Mouse (Mus musculus): Measurements from ENCODE around the gene Vps52. TPM values are rescaled to one million over a fixed set of nuclear protein-coding genes. Genes with fewer than 3 reads are reported as not detected.
A peak's percentile ranks its signal among the peaks of the same experiment; 100 is the strongest.

Gene Vps52
- total and polyA plus RNA-seq, 3 experiments, result 38.1 to 47.8 (median 39.1) TPM

DNA sequence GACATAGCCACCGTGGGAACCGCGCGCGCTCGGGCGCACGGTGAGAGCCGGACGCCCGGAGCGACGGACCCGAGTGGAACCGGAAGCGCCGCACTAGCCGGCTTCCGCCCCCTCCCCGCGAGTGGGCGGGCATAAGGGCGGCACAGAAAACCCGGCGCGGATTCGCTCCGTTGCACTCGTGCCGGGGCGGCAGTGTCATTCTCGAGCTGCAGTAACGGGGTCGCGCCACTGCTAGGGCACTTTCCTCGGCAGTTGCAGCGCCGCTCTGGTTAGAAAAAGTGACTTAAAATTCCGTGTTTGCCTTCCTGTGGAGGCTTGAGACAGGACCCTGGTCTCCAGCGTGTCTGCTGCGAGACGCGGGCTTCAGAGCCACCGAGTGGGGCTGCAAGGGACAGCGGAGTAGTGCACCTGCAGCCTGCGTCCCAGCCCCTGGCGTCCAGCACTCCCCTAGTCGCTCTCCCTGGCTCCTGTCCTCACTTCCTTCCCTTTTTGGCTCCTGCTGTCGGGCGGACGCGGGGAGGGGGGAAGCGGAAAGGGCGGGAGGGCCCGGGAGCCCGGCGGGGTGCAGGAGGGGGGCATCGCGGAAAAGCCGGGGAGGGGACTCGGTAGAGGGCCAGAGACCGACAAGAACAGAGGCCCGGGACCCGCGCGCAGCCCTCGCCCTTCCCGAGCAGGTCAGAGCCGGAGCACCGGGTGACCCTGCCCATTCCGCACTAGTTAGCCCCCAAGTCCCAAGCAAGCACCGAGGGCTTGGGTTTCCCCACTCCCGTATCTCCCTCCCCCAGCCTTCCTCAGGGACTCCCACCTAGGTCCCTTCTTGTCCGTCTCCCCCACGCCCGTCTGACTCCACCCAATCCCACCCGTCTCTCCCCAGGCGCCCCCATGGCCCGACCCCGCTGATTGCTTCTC lies 26.0 kb upstream of the Vps52 start, which contains the start of gene Rgl2:
TSS of gene Rgl2 (plus strand) at position 173 of the 909 bp plus-strand sequence.
- TF ChIP-seq CTCF (IDR thresholded peaks at IDR 0.05), result peak; percentile 56
- peak; percentile 73; the same call in 1 of the 2 replicates for TF ChIP-seq POLR2A (IDR thresholded peaks at IDR 0.05; ENCODE audit: insufficient read depth, low read depth, low read length)
- no peak for TF ChIP-seq EP300 (IDR thresholded peaks at IDR 0.05; ENCODE audit: insufficient read depth, low read depth, low read length)
- H3K4me3 ChIP-seq, result peak within 1 kb of the TSS; percentile 75
- H3K79me2 ChIP-seq (replicated peaks; ENCODE audit: control insufficient read depth, insufficient read depth, low read length), result peaks cover 3% of the 10 kb centered on the region; the same call in 1 of the 2 replicates
- H3K9ac ChIP-seq (ENCODE audit: low read depth, low read length), result peak within 1 kb of the TSS; percentile 87
- H3K36me3 ChIP-seq (ENCODE audit: control insufficient read depth, insufficient read depth, low read length), result no peaks in the 10 kb centered on the region; the same call in 1 of the 2 replicates
- peaks cover 4% of the 10 kb centered on the region; the same call in 1 of the 2 replicates for H3K4me1 ChIP-seq (ENCODE audit: control insufficient read depth, insufficient read depth, low read length)
- peak within 1 kb of the TSS; percentile 99 for H3K27ac ChIP-seq
- no peaks in the 10 kb centered on the region for H3K27me3 ChIP-seq (ENCODE audit: control insufficient read depth, insufficient read depth, low read length)
- WGBS, result under 1% methylated on average over 80 of the region's 80 CpGs
- intact Hi-C loops (cut with DNase I), result loop anchor here (1.0 to 10.0 kb wide), 3 partner anchors 9 to 665 kb away; partner anchors contain the start of genes Ager, Pbx2, Pfdn6 and Wdr46
- peak; percentile 92 to 97 for DNase-seq

DNA sequence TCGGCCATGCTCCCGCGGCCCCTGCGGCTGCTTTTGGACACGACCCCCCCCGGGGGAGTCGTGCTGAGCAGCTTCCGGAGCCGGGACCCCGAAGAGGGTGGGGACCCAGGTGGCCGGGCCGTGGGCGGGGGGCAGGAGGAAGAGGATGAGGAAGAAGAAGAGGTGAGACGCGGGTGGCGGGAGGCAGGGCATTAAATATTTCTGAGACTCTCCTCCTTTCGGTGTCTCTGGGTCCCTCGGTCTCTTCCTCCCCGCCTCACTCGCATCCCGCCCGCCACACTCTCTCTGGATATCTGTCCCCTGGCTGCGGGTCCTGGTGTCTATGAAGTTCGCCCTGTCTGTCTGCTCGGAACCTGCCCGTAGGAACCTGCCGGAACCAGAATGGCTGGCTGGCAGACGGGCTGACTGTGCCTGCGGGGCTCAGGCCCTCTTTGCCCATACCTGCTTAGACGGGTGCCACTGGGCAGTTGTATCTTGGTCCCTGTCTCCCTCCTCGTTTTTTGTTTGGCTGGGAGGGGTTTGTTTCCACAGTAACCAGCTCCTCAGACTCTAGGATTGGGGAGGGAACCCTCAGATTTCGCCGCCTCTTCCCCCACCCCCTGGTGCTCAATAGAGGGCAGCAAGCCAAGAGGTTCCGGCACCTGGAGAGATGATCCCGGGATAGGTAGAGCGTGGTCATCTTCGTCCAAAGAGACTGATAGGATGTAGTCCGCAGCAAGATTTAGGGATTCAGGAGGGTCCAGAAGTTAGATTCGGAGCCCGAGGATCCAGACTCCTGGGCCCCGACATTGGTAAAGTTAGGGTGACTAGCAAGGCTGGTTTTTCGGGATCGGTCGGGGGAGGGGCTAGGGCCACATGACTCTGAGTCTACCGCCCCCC lies 25.1 kb upstream of the Vps52 start:
- H3K36me3 ChIP-seq (ENCODE audit: control insufficient read depth, insufficient read depth, low read length), result no peaks in the 10 kb centered on the region; the same call in 1 of the 2 replicates
- peak overlapping the region; percentile 75 for H3K4me3 ChIP-seq
- H3K27me3 ChIP-seq (ENCODE audit: control insufficient read depth, insufficient read depth, low read length), result no peaks in the 10 kb centered on the region
- 1% methylated on average over 45 of the region's 45 CpGs for WGBS
- H3K4me1 ChIP-seq (ENCODE audit: control insufficient read depth, insufficient read depth, low read length), result peaks cover 4% of the 10 kb centered on the region; the same call in 1 of the 2 replicates
- peak; percentile 67 to 73 for DNase-seq
- H3K27ac ChIP-seq, result peak overlapping the region; percentile 99
- intact Hi-C loops (cut with DNase I), result no loop called here
- peak overlapping the region; percentile 87 for H3K9ac ChIP-seq (ENCODE audit: low read depth, low read length)
- TF ChIP-seq EP300 (IDR thresholded peaks at IDR 0.05; ENCODE audit: insufficient read depth, low read depth, low read length), result no peak
- TF ChIP-seq POLR2A (IDR thresholded peaks at IDR 0.05; ENCODE audit: insufficient read depth, low read depth, low read length), result no peak
- no peak for TF ChIP-seq CTCF (IDR thresholded peaks at IDR 0.05)
- H3K79me2 ChIP-seq (replicated peaks; ENCODE audit: control insufficient read depth, insufficient read depth, low read length), result 0 out of 2 replicates have a peak, but pooled peaks cover 2% of the 10 kb centered on the region

DNA sequence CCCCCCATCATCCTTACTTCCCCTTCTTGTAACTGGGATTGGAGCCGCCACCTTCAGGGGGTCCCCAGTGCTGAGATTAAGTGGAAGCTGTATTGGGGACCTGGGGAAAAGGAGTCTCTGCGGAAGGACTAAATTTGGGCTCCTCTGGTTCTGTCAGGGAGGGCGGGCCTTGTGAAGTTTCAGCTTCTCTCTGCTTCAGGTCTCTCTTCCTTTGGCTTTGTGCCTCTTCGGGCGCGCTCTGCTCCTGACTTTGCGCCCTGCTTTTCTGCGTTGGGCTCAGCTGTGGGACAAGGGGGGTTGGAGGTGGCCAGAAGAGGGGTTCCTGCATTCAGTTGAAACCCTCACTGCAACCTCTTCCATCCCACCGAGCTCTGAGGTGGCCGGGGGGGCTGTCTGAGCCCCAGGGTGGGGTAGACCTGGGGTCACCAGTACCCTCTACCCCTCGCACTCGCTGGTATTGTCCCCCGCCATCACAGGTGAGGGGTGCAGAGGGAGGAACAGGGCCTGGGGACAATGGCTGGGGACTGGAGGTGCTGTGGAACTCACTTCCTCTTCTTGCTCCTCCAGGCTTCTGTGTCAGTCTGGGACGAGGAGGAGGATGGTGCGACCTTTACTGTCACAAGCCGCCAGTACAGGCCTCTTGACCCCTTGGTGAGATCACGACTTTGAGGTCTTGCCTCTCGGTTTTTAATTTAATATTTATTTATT lies 24.3 kb upstream of the Vps52 start:
- peak overlapping the region; percentile 75 for H3K4me3 ChIP-seq
- intact Hi-C loops (cut with DNase I), result no loop called here
- H3K79me2 ChIP-seq (replicated peaks; ENCODE audit: control insufficient read depth, insufficient read depth, low read length), result no peaks in the 10 kb centered on the region
- WGBS, result 57% methylated on average over 18 of the region's 18 CpGs
- no peaks in the 10 kb centered on the region for H3K27me3 ChIP-seq (ENCODE audit: control insufficient read depth, insufficient read depth, low read length)
- H3K9ac ChIP-seq (ENCODE audit: low read depth, low read length), result peak overlapping the region; percentile 87
- DNase-seq, result no peak
- H3K36me3 ChIP-seq (ENCODE audit: control insufficient read depth, insufficient read depth, low read length), result no peaks in the 10 kb centered on the region; the same call in 1 of the 2 replicates
- H3K27ac ChIP-seq, result peak overlapping the region; percentile 99
- TF ChIP-seq POLR2A (IDR thresholded peaks at IDR 0.05; ENCODE audit: insufficient read depth, low read depth, low read length) (no peak), EP300 (IDR thresholded peaks at IDR 0.05; ENCODE audit: insufficient read depth, low read depth, low read length) (no peak), CTCF (IDR thresholded peaks at IDR 0.05) (no peak)
- H3K4me1 ChIP-seq (ENCODE audit: control insufficient read depth, insufficient read depth, low read length), result peaks cover 4% of the 10 kb centered on the region; the same call in 1 of the 2 replicates

- Histone ChIP-seq H3K36me3 (ENCODE audit: control insufficient read depth, insufficient read depth, low read length) (no peaks in the 10 kb centered on the region; the same call in 1 of the 2 replicates), H3K9ac (ENCODE audit: low read depth, low read length) (no peak overlapping the region), H3K4me3 (no peak overlapping the region), H3K27ac (no peak overlapping the region), H3K4me1 (ENCODE audit: control insufficient read depth, insufficient read depth, low read length) (peaks cover 4% of the 10 kb centered on the region; the same call in 1 of the 2 replicates), H3K79me2 (replicated peaks; ENCODE audit: control insufficient read depth, insufficient read depth, low read length) (no peaks in the 10 kb centered on the region), H3K27me3 (ENCODE audit: control insufficient read depth, insufficient read depth, low read length) (no peaks in the 10 kb centered on the region)
- intact Hi-C loops (cut with DNase I), result no loop called here
- DNase-seq, result no peak
- no peak for TF ChIP-seq CTCF (IDR thresholded peaks at IDR 0.05)
- TF ChIP-seq EP300 (IDR thresholded peaks at IDR 0.05; ENCODE audit: insufficient read depth, low read depth, low read length), result no peak
- no peak for TF ChIP-seq POLR2A (IDR thresholded peaks at IDR 0.05; ENCODE audit: insufficient read depth, low read depth, low read length)
- WGBS, result 90% methylated on average over 11 of the region's 11 CpGs
These were observed 23.7 kb upstream of the Vps52 start for GRCm38 (mm10) chr17:33931947-33932346.

- H3K9ac ChIP-seq (ENCODE audit: low read depth, low read length), result no peak overlapping the region
- no peaks in the 10 kb centered on the region for H3K79me2 ChIP-seq (replicated peaks; ENCODE audit: control insufficient read depth, insufficient read depth, low read length)
- 91% methylated on average over 14 of the region's 14 CpGs for WGBS
- H3K36me3 ChIP-seq (ENCODE audit: control insufficient read depth, insufficient read depth, low read length), result no peaks in the 10 kb centered on the region; the same call in 1 of the 2 replicates
- intact Hi-C loops (cut with DNase I), result no loop called here
- DNase-seq, result no peak
- peaks cover 4% of the 10 kb centered on the region; the same call in 1 of the 2 replicates for H3K4me1 ChIP-seq (ENCODE audit: control insufficient read depth, insufficient read depth, low read length)
- no peak for TF ChIP-seq CTCF (IDR thresholded peaks at IDR 0.05)
- TF ChIP-seq POLR2A (IDR thresholded peaks at IDR 0.05; ENCODE audit: insufficient read depth, low read depth, low read length), result no peak
- TF ChIP-seq EP300 (IDR thresholded peaks at IDR 0.05; ENCODE audit: insufficient read depth, low read depth, low read length), result no peak
- H3K4me3 ChIP-seq, result no peak overlapping the region
- no peaks in the 10 kb centered on the region for H3K27me3 ChIP-seq (ENCODE audit: control insufficient read depth, insufficient read depth, low read length)
- no peak overlapping the region for H3K27ac ChIP-seq
These were observed 23.2 kb upstream of the Vps52 start for GRCm38 (mm10) chr17:33932448-33932847.

Data from heart, adult 2 months (tissue).